Mouse (Mus musculus) frontal cortex, adult 2 months (tissue): Measurements from ENCODE around the gene Pax6. TPM values are rescaled to one million over a fixed set of nuclear protein-coding genes. Genes with fewer than 3 reads are reported as not detected.

Experiments used
- DNase-seq, 2 experiments: peaks; one replicate each; pipeline ENCODE4 v3.0.0; 2022; ENCODE audit warnings: low spot score in 1 of 2; ENCODE audit errors: extremely low spot score in 1 of 2
- polyA plus RNA-seq: library from polyadenylated mRNA; depleted of rRNA; stranded (reverse); fragments of >200 nt; gene quantifications from 2 replicates; pipeline ENCODE4 v1.2.3, GENCODE M21; 2012

Gene Pax6
- polyA plus RNA-seq, 1 experiment, result 47.5 TPM

DNA sequence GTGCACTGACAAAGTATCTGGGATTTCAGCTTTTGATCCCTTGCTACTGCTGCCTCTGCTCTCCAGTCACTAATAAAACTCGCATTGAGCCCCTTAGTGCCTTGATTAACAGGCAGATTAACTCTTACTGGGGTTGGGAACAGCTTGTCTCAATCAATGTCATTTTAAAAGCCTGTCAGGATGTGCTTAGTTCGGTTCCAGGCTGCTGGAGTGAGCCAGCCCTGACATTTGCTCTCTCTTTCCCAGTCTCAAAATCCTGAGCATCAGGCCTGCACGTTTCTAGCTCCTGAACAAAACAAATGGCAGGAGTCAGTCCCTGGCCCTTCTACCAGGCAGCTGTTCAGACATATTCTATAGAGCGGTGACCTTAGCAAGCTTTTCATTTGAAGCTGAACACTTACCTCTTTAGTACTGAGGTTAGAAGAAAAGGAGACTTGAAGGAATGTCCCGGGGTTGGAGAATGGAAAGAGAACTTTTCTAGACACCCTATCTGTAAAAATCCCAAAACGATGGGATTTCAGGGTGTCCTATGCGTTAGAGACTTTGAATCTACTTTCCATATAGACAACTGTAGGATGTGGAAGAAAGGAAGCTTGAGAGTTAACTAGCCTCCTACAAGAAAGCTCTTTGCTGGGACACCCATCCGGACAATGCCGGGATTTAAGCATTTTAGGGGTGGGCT is 2.6 kb downstream of the Pax6 start:
- no peak for DNase-seq

GRCm38 (mm10) chr2:105671798-105672595 is 3.3 kb downstream of the Pax6 start:
- no peak for DNase-seq

DNA sequence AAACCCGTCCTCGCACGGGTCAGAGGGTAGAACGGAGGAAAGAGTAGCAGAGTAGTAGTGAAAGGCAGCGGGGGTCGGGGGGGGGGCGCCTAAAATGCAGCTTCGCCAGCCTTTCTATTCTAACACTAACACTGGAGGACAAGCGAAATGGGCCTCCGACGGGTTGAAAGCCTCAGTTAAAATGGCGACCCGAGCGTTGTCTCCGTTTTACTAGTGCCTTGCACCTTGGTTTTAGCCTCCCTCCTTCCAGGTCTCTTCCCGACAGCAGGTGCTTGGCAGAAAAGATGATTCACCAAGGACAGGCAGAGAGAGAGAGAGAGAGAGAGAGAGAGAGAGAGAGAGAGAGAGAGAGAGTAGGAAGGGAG is 3.9 kb downstream of the Pax6 start:
- DNase-seq, result no peak

GRCm38 (mm10) chr2:105673054-105673453 is 4.4 kb downstream of the Pax6 start:
- DNase-seq, result no peak

- DNase-seq, result no peak
These were observed 4.9 kb downstream of the Pax6 start for GRCm38 (mm10) chr2:105673631-105674060.

DNA sequence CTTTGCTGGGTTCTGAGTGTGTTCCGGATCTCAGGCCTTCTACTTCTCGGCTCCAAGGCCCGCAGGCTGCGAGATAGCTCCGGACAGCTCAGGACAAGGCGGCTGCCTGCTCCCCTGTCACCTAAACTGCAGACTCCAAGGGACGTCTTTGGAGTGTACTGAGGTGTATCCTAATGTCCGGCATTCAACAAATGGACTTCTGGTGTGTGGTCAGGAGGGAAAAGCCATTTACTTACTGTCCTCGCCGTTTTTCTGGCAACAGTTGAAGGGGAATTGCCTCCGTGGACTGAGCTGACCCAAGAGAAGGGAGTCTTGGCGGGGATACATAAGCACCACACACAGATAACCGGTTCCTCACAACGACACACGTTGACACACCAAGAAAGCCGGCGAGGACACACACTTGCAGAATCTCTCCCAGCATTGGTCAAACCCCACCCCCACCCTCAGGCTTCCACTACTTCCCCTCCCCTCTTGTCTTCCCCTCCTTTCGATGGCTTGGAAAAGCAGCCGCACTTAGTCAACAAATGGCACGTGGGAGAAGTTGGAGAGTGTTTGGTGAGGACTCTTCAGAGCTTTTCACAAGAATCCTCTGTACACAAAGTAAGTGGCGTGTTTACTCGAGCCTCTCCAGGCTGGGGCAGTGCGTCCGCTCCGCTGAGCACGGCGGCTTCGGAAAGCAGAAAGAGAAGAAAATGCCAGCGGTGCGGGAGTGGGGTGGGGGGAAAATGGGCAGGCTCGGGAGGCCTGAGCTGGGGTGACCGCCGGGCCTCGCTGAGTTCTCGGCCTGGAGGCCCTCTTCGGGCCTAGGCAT is 5.6 kb downstream of the Pax6 start:
- no peak for DNase-seq

DNA sequence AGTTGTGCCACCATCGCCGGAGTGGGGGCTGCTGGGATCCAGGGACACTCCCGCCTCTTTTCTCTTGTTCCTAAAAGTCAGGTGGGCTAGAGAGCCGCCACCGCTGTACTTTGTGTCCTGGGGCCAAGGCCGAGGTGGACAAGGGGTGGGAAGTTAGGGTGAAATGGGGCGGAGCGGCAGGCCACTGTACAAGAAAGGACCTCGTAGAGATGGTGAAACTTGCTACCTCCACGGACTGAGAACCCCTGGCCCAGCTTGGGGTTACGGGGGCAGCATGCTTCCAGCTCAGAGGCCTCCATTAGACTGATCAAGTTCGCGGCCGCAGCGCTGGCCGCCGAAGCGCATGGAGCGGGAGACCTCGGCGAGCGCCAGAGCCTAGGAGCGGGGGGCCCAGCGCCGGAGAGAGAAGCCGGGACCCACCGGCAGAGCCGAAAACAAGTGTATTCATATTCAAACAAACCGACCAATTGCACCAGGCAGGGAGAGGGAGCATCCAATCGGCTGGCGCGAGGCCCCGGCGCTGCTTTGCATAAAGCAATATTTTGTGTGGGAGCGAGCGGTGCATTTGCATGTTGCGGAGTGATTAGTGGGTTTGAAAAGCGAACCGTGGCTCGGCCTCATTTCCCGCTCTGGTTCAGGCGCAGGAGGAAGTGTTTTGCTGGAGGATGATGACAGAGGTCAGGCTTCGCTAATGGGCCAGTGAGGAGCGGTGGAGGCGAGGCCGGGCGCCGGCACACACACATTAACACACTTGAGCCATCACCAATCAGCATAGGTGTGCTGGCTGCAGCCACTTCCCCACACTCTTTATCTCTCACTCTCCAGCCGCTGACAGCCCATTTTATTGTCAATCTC is 6.4 kb downstream of the Pax6 start:
- DNase-seq, result peak; percentile 63 to 83

- no peak for DNase-seq
These were observed 7.0 kb downstream of the Pax6 start for GRCm38 (mm10) chr2:105675730-105676079.

DNA sequence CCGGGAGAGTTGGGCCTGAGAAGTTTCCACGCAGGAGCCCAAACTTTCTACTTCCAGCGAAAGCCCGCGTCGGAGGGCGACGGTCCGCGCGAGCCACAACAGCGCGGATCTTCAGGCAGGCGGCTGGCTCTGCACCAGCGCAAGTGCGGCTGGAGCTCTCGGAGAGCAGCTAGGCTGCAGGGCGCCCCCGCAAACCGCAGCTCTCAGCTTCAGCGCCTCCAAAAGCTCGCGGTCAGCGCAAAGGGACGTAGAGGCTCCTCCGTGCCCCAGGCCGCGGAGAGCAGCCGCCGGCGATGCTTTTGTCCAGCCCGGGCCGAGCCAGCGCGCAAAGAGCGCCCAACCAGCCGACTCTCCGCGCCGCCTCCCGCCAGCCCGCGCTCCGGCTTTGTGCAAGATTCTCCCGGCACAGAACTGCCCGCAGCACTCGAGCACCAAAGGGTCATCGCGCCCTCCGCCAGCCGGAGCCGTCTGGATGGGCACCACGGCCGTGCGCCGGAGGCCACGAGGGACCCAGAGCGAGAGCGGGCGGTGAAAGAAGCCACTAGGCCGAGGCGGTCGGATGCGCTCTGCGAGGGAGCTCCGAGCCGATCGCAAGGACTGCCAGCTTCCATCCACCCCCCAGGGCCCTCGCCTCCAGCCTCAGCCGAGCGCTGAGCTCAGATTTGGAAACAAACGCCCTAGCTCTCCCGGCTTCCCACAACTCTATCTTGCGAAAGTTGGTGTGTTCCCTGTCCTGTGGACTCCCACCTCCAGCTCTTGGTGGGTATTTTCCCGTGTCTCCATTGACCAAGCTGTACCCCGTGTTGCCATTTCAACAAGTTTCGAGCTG is 7.6 kb downstream of the Pax6 start:
- DNase-seq, result no peak

GRCm38 (mm10) chr2:105676909-105677433 is 8.3 kb downstream of the Pax6 start:
- DNase-seq, result no peak

- DNase-seq, result no peak
These were observed 8.9 kb downstream of the Pax6 start for GRCm38 (mm10) chr2:105677434-105678105.

DNA sequence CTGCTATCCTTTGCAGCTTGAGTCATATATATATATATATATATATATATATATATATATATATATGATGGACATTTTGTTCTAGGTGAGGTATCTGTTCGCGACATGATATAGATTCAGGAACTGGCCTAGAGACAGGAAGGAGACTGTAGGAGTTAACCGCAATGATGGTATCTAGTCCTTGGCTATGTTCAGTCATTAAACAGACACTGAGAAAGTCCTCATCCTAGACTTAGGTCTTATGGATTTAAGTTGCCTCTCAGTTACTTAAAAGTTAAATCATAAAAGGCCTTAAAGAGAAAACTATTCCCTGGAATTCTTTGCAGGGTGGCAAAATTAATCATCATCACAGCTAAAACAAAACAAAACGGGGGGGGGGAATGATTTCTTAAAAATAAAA is 9.6 kb downstream of the Pax6 start:
- no peak for DNase-seq

- DNase-seq, result no peak
These were observed 10.2 kb downstream of the Pax6 start for GRCm38 (mm10) chr2:105678880-105679321.

GRCm38 (mm10) chr2:105679331-105679730 is 10.6 kb downstream of the Pax6 start:
- no peak for DNase-seq

- DNase-seq, result no peak
These were observed 11.7 kb downstream of the Pax6 start for GRCm38 (mm10) chr2:105680146-105680998.

- DNase-seq, result no peak
These were observed 12.5 kb downstream of the Pax6 start for GRCm38 (mm10) chr2:105680999-105681710.

GRCm38 (mm10) chr2:105682011-105682501 is 13.4 kb downstream of the Pax6 start:
- no peak for DNase-seq
